ENCODE assay signal across 7 mouse cellular contexts in the genomic region with DNA sequence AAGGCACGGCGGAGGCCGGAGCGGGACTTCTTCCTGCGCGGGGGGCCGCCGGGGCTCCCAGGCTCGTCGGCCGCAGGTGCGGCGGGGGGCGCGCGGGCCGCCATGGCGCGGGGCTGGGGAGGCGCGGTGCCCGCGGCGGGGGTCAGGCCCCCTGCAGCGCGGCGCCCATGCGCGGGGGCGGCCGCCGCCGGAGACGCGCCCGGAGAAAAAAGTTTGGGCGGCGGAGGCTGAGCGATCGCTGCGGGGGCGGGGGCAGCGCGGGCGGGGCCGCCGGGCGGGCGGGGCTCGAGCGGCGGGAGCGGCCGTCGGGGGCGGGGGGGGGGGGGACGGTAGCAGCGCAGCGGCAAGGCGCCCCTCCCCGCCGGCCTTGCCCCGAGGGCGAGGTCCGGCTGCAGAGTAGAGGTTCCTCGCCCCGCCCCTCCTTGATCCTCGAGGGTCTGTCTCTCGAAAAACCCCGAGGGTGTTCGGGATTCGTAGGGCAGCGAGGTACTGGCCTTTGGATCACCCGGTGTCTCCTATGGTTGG. TPM values are rescaled to one million over a fixed set of nuclear protein-coding genes. Genes with fewer than 3 reads are reported as not detected.
DNase-seq lines count a peak whose midpoint lies in the region; ATAC-seq and TF ChIP-seq lines count a peak whose summit lies in the region.

No protein-coding gene starts in this region.

- H3K27me3 ChIP-seq in forebrain, embryonic 11.5 days (ENCODE audit: control insufficient read depth, insufficient read depth, low read length): peaks cover 25% of the 10 kb centered on the region
- H3K27me3 ChIP-seq in midbrain, postnatal 0 days (ENCODE audit: insufficient read depth, low read length): peaks cover 21% of the 10 kb centered on the region

- DNase-seq in thymus, postnatal 14 days: peak; percentile 26
- no peak for DNase-seq in thymus, postnatal 0 days (ENCODE audit: low spot score)
- DNase-seq in forebrain, embryonic 11.5 days (ENCODE audit: low spot score): no peak
- peak; percentile 64 for DNase-seq in kidney, postnatal 10 days
- DNase-seq in midbrain, postnatal 0 days (ENCODE audit: low spot score): no peak
- no peak for DNase-seq in gastrocnemius, postnatal 14 days
- no peak for DNase-seq in ovary, postnatal 14 days (ENCODE audit: low spot score)

- intact Hi-C loops in gastrocnemius, postnatal 14 days (cut with DNase I; ENCODE audit: low total_unique reads): no loop called here

- H3K4me1 ChIP-seq in forebrain, embryonic 11.5 days (replicated peaks; ENCODE audit: control insufficient read depth, insufficient read depth, low read length): peaks cover 23% of the 10 kb centered on the region
- H3K4me1 ChIP-seq in midbrain, postnatal 0 days (ENCODE audit: insufficient read depth, low read length): peaks cover 4% of the 10 kb centered on the region; the same call in 1 of the 2 replicates

- no peaks in the 10 kb centered on the region for H3K9me3 ChIP-seq in forebrain, embryonic 11.5 days (ENCODE audit: control insufficient read depth, low read length)
- no peaks in the 10 kb centered on the region for H3K9me3 ChIP-seq in midbrain, postnatal 0 days (ENCODE audit: low read length)

- TF ChIP-seq CTCF in midbrain, postnatal 0 days (IDR thresholded peaks at IDR 0.05): no peak

- H3K4me2 ChIP-seq in forebrain, embryonic 11.5 days (ENCODE audit: low read depth, low read length, severe bottlenecking): peak overlapping the region; percentile 94
- peak overlapping the region; percentile 99 for H3K4me2 ChIP-seq in midbrain, postnatal 0 days (ENCODE audit: low read depth, low read length, poor library complexity, severe bottlenecking)

- under 1% methylated on average over 41 of the region's 74 CpGs for WGBS in forebrain, embryonic 11.5 days
- 0% methylated on average over 12 of the region's 74 CpGs for WGBS in midbrain, postnatal 0 days

- H3K9ac ChIP-seq in forebrain, embryonic 11.5 days (ENCODE audit: low read length): peak overlapping the region; percentile 64
- H3K9ac ChIP-seq in midbrain, postnatal 0 days (replicated peaks; ENCODE audit: low read length, poor library complexity, severe bottlenecking): peak overlapping the region; percentile 56

- no peaks in the 10 kb centered on the region for H3K36me3 ChIP-seq in forebrain, embryonic 11.5 days (ENCODE audit: control insufficient read depth, insufficient read depth, low read length)
- H3K36me3 ChIP-seq in midbrain, postnatal 0 days (ENCODE audit: insufficient read depth, low read length): no peaks in the 10 kb centered on the region

- H3K4me3 ChIP-seq in forebrain, embryonic 11.5 days (ENCODE audit: low read depth, low read length): peak overlapping the region; percentile 55
- peak overlapping the region; percentile 52 for H3K4me3 ChIP-seq in midbrain, postnatal 0 days (ENCODE audit: low read depth, low read length)

- no peak overlapping the region for H3K27ac ChIP-seq in forebrain, embryonic 11.5 days (ENCODE audit: low read depth, low read length)
- H3K27ac ChIP-seq in midbrain, postnatal 0 days (ENCODE audit: low read depth, low read length): no peak overlapping the region

- no peak for ATAC-seq in forebrain, embryonic 11.5 days (replicated peaks; ENCODE audit: low FRiP score)
- no peak for ATAC-seq in midbrain, postnatal 0 days (ENCODE audit: low FRiP score)

RNA-seq across cellular contexts. Expression of a gene that starts 12.9 kb away (rescaled TPM):
- polyA plus RNA-seq in thymus, postnatal 0 days (2015; fragmentation: Nextera tagmentation; extraction: Ambion mirVana): 3.3 and 3.6 TPM in 2 replicates
- polyA plus RNA-seq in forebrain, embryonic 11.5 days (2014; fragmentation: Nextera tagmentation; extraction: Ambion mirVana): 4.7 and 4.8 TPM in 2 replicates
- 16.6 and 25.6 TPM in 2 replicates for total RNA-seq in midbrain, postnatal 0 days (2014; rRNA removed)
- polyA plus RNA-seq in midbrain, postnatal 0 days (2015; fragmentation: Nextera tagmentation; extraction: Ambion mirVana): 5.2 and 5.5 TPM in 2 replicates
- total RNA-seq in gastrocnemius, postnatal 14 days (2021): 1 to 10 TPM; 2.3 to 2.5 TPM

RNA-seq across cellular contexts. Expression of a gene that starts 39.1 kb away (rescaled TPM):
- polyA plus RNA-seq in thymus, postnatal 0 days (2015; fragmentation: Nextera tagmentation; extraction: Ambion mirVana): 0.31 and 0.35 TPM in 2 replicates
- polyA plus RNA-seq in forebrain, embryonic 11.5 days (2014; fragmentation: Nextera tagmentation; extraction: Ambion mirVana): 0.37 and 0.57 TPM in 2 replicates
- total RNA-seq in midbrain, postnatal 0 days (2014; rRNA removed): 2.1 and 2.6 TPM in 2 replicates
- polyA plus RNA-seq in midbrain, postnatal 0 days (2015; fragmentation: Nextera tagmentation; extraction: Ambion mirVana): 1.1 and 1.3 TPM in 2 replicates
- total RNA-seq in gastrocnemius, postnatal 14 days (2021): 10 to 100 TPM; 50.0 to 63.6 TPM

RNA-seq across cellular contexts. Expression of a gene that starts 58.7 kb away (rescaled TPM):
- polyA plus RNA-seq in thymus, postnatal 0 days (2015; fragmentation: Nextera tagmentation; extraction: Ambion mirVana): 49.7 and 50.6 TPM in 2 replicates
- 113 and 118 TPM in 2 replicates for polyA plus RNA-seq in forebrain, embryonic 11.5 days (2014; fragmentation: Nextera tagmentation; extraction: Ambion mirVana)
- total RNA-seq in midbrain, postnatal 0 days (2014; rRNA removed): 66.8 and 81.9 TPM in 2 replicates
- polyA plus RNA-seq in midbrain, postnatal 0 days (2015; fragmentation: Nextera tagmentation; extraction: Ambion mirVana): 107 and 111 TPM in 2 replicates
- 10 to 100 TPM; 38.6 to 38.9 TPM for total RNA-seq in gastrocnemius, postnatal 14 days (2021)

RNA-seq across cellular contexts. Expression of a gene that starts 58.8 kb away (rescaled TPM):
- polyA plus RNA-seq in thymus, postnatal 0 days (2015; fragmentation: Nextera tagmentation; extraction: Ambion mirVana): 17.0 TPM in 2 replicates
- polyA plus RNA-seq in forebrain, embryonic 11.5 days (2014; fragmentation: Nextera tagmentation; extraction: Ambion mirVana): 25.4 and 30.7 TPM in 2 replicates
- 49.6 and 59.5 TPM in 2 replicates for total RNA-seq in midbrain, postnatal 0 days (2014; rRNA removed)
- 20.7 and 24.2 TPM in 2 replicates for polyA plus RNA-seq in midbrain, postnatal 0 days (2015; fragmentation: Nextera tagmentation; extraction: Ambion mirVana)
- total RNA-seq in gastrocnemius, postnatal 14 days (2021): 1 to 10 TPM; 5.2 to 7.1 TPM

Comparison
In these comparisons a context has a peak if more than half of its experiments do, and no peak if none do; other contexts are left out.
1. DNase-seq: peak in thymus, postnatal 14 days (single experiment) and kidney, postnatal 10 days (single experiment); none in thymus, postnatal 0 days (single experiment), forebrain, embryonic 11.5 days (single experiment), midbrain, postnatal 0 days (single experiment), gastrocnemius, postnatal 14 days (single experiment) and ovary, postnatal 14 days (single experiment).